Mouse (Mus musculus): ENCODE data around the gene Gpr84. TPM values are rescaled to one million over a fixed set of nuclear protein-coding genes. Genes with fewer than 3 reads are reported as not detected.
"Not testable (repeated sequence)": the region's sequence is repeated elsewhere in the genome, so short reads cannot be mapped to it uniquely, and the experiment has no call there.

Gpr84 gene
- polyA plus RNA-seq, 1 experiment: 0.62 TPM

GRCm38 (mm10) chr15:103280817-103281464 is 29.5 kb downstream of the Gpr84 start:
- Histone ChIP-seq H3K27me3 (ENCODE audit: control insufficient read depth, insufficient read depth, low read length) (no peaks in the 10 kb centered on the region), H3K4me3 (replicated peaks; ENCODE audit: insufficient read depth, low read depth, low read length) (no peak overlapping the region), H3K4me1 (ENCODE audit: control insufficient read depth, insufficient read depth, low read length) (peaks cover 6% of the 10 kb centered on the region; the same call in 1 of the 2 replicates), H3K27ac (ENCODE audit: insufficient read depth, low read length) (no peak overlapping the region)
- no peak for DNase-seq
- 63% methylated on average over 3 of the region's 3 CpGs for WGBS
- TF ChIP-seq POLR2A (IDR thresholded peaks at IDR 0.05; ENCODE audit: borderline replicate concordance, insufficient read depth, low read length) (no peak), CTCF (IDR thresholded peaks at IDR 0.05; ENCODE audit: borderline replicate concordance, insufficient read depth, low read depth, low read length) (peak; percentile 28; the same call in 1 of the 2 replicates)

DNA sequence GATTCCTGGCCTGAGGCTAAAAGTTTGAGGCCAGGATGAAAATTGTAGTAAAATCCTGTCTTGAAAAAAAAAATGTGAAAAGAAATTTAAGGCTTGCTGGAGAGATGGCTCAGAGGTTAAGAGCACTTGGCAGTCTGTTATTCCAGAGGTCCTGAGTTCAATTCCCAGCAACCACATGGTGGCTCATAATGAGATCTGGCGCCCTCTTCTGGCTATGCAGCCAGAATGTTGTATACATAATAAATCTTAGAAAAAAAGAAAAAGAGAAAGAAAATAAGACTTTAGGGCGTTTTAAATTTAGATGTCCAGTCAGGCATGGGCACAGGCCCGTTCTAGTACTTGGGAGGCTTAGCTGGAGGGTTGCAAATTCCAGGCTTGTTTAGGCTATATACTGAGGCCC is 30.7 kb downstream of the Gpr84 start:
- WGBS: 66% methylated on average over 3 of the region's 3 CpGs
- H3K27me3 ChIP-seq (ENCODE audit: control insufficient read depth, insufficient read depth, low read length): no peaks in the 10 kb centered on the region

DNA sequence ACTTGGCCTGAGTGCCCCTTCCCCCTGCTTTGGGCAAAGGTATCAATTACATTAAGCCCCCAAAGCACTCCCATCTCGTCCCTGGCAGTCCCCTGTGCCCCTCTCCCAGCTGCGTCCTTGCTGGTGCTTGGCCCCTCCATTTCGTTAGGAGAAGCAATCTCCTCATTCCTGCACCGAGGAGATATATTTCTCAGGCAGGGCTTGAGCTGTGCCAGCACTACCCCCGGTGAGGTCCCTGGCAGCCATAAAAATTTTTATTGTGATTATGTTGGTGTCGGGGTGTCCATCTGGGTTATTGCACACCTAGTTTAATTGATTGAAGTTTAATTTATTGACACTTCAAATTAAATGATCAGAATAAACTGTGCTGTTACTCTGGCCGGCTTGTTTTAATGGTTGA is 32.5 kb downstream of the Gpr84 start:
- no peak overlapping the region for H3K4me3 ChIP-seq (replicated peaks; ENCODE audit: insufficient read depth, low read depth, low read length)
- WGBS: 64% methylated on average over 7 of the region's 7 CpGs

More for the DNA sequence above, 30.7 kb downstream of the Gpr84 start:
- Histone ChIP-seq H3K27ac (ENCODE audit: insufficient read depth, low read length) (no peak overlapping the region), H3K4me3 (replicated peaks; ENCODE audit: insufficient read depth, low read depth, low read length) (no peak overlapping the region), H3K4me1 (ENCODE audit: control insufficient read depth, insufficient read depth, low read length) (no peaks in the 10 kb centered on the region)
- TF ChIP-seq CTCF (IDR thresholded peaks at IDR 0.05; ENCODE audit: borderline replicate concordance, insufficient read depth, low read depth, low read length) (peak; percentile 19; the same call in 1 of the 2 replicates), POLR2A (IDR thresholded peaks at IDR 0.05; ENCODE audit: borderline replicate concordance, insufficient read depth, low read length) (no peak)
- no peak for DNase-seq

DNA sequence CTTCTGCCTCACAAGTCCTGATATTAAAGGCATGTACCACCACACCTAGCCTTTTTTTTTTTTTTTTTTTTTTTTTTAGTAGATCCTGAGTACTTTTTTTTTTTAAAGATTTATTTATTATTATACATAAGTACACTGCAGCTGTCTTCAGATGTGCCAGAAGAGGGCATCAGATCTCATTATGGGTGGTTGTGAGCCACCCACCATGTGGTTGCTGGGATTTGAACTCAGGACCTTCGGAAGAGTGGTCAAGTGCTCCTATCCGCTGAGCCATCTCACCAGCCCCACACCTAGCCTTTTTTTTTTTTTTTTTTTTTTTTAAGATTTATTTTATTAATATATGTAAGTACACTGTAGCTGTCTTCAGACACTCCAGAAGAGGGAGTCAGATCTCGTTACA is 34.5 kb downstream of the Gpr84 start:
- H3K27ac ChIP-seq (ENCODE audit: insufficient read depth, low read length); DNase-seq; H3K4me1 ChIP-seq (ENCODE audit: control insufficient read depth, insufficient read depth, low read length); H3K4me3 ChIP-seq (replicated peaks; ENCODE audit: insufficient read depth, low read depth, low read length); H3K27me3 ChIP-seq (ENCODE audit: control insufficient read depth, insufficient read depth, low read length): not testable (repeated sequence)
- WGBS: 85% methylated on average over 3 of the region's 3 CpGs

More for the DNA sequence above, 32.5 kb downstream of the Gpr84 start:
- H3K4me1 ChIP-seq (ENCODE audit: control insufficient read depth, insufficient read depth, low read length): no peaks in the 10 kb centered on the region; the same call in 1 of the 2 replicates
- no peak overlapping the region for H3K27ac ChIP-seq (ENCODE audit: insufficient read depth, low read length)
- no peak for DNase-seq
- TF ChIP-seq CTCF (IDR thresholded peaks at IDR 0.05; ENCODE audit: borderline replicate concordance, insufficient read depth, low read depth, low read length) (no peak), POLR2A (IDR thresholded peaks at IDR 0.05; ENCODE audit: borderline replicate concordance, insufficient read depth, low read length) (no peak)
- H3K27me3 ChIP-seq (ENCODE audit: control insufficient read depth, insufficient read depth, low read length): no peaks in the 10 kb centered on the region

GRCm38 (mm10) chr15:103272419-103273279 is 37.8 kb downstream of the Gpr84 start, which contains the start of gene Copz1:
TSS of gene Copz1 (plus strand) at chr15:103272714.
- peak within 1 kb of the TSS; percentile 68 for H3K4me3 ChIP-seq (replicated peaks; ENCODE audit: insufficient read depth, low read depth, low read length)
- DNase-seq: peak; percentile 95 to 99
- H3K27me3 ChIP-seq (ENCODE audit: control insufficient read depth, insufficient read depth, low read length): no peaks in the 10 kb centered on the region
- no peak within 1 kb of the TSS for H3K27ac ChIP-seq (ENCODE audit: insufficient read depth, low read length)
- under 1% methylated on average over 38 of the region's 38 CpGs for WGBS
- TF ChIP-seq CTCF (IDR thresholded peaks at IDR 0.05; ENCODE audit: borderline replicate concordance, insufficient read depth, low read depth, low read length): no peak
- peak; percentile 93 for TF ChIP-seq POLR2A (IDR thresholded peaks at IDR 0.05; ENCODE audit: borderline replicate concordance, insufficient read depth, low read length)
- H3K4me1 ChIP-seq (ENCODE audit: control insufficient read depth, insufficient read depth, low read length): no peaks in the 10 kb centered on the region; the same call in 1 of the 2 replicates

DNA sequence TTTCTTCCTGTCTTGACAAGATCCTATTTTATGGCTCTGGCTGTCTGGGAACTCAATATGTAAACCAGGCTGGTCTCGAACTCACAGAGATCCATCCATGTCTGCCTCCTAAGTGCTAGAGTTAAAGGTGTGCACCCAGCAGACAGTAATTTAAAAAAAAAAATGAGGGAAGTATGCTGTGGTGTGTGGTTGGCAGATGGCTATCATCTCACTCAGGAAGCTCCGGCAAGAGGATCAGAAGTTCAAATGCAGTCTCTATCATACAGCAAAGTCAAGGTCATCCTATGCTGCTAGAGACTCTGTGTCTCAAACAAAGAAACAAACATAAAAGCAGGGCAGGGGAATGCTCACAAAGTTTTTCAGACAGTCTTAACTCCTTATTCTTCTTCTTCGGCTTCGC is 41.5 kb downstream of the Gpr84 start:
- DNase-seq: no peak
- Histone ChIP-seq H3K4me3 (replicated peaks; ENCODE audit: insufficient read depth, low read depth, low read length) (no peak overlapping the region), H3K4me1 (ENCODE audit: control insufficient read depth, insufficient read depth, low read length) (no peaks in the 10 kb centered on the region; the same call in 1 of the 2 replicates), H3K27me3 (ENCODE audit: control insufficient read depth, insufficient read depth, low read length) (no peaks in the 10 kb centered on the region), H3K27ac (ENCODE audit: insufficient read depth, low read length) (no peak overlapping the region)
- 90% methylated on average over 4 of the region's 4 CpGs for WGBS
- no peak for TF ChIP-seq CTCF (IDR thresholded peaks at IDR 0.05; ENCODE audit: borderline replicate concordance, insufficient read depth, low read depth, low read length)
- TF ChIP-seq POLR2A (IDR thresholded peaks at IDR 0.05; ENCODE audit: borderline replicate concordance, insufficient read depth, low read length): no peak

DNA sequence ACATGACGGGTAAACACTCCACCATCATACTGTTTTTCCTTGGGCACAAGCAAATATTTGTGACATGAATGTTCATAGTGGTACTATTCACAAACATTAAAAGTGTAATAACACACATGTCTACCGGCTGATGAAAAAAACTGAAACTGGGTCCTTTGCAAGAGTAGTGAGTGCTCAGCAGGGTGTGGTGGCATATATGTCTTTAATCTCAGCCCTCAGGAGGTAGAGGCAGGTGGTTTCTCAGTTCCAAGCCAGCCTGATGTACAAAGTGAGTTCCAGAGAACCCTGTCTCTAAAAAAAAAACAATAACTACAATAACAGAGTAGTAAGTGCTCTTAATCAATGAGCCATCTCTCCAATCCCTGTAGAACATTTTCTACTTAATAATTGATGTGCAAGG is 45.6 kb downstream of the Gpr84 start:
- TF ChIP-seq CTCF (IDR thresholded peaks at IDR 0.05; ENCODE audit: borderline replicate concordance, insufficient read depth, low read depth, low read length) (no peak), POLR2A (IDR thresholded peaks at IDR 0.05; ENCODE audit: borderline replicate concordance, insufficient read depth, low read length) (no peak)
- no peaks in the 10 kb centered on the region for H3K4me1 ChIP-seq (ENCODE audit: control insufficient read depth, insufficient read depth, low read length)
- no peak for DNase-seq
- H3K27ac ChIP-seq (ENCODE audit: insufficient read depth, low read length): no peak overlapping the region
- no peaks in the 10 kb centered on the region for H3K27me3 ChIP-seq (ENCODE audit: control insufficient read depth, insufficient read depth, low read length)
- no peak overlapping the region for H3K4me3 ChIP-seq (replicated peaks; ENCODE audit: insufficient read depth, low read depth, low read length)
- WGBS: 92% methylated on average over 2 of the region's 2 CpGs

Measured in cerebellum, adult 2 months (tissue).